Mouse (Mus musculus): ENCODE data around the gene Ros1.

DNA sequence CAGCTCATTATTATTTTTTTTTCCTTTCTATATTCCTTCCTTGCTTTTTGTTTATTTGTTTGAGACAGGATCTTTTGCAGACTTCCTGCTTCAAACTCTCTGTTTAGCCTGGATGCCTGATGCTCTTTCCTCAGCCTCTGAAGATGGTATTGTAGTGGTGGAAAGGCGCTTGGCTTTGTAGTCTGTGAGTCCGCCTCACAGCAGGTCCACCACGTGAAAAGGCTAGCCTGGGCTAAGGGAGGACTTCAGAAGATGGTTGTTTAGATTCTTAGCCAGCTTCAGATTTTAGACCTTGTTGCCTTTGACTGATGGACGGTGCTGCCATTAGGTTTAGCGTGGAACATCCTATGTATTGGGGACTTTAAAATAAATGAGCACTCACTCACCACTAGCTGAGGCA is 40.4 kb upstream of the Ros1 start:
- no peak for TF ChIP-seq ZC3H11A (IDR thresholded peaks at IDR 0.05; ENCODE audit: borderline replicate concordance, low read depth, low read length)
- no peak for TF ChIP-seq CHD2 (IDR thresholded peaks at IDR 0.05; ENCODE audit: low read depth, low read length)
- no peak for TF ChIP-seq HCFC1 (IDR thresholded peaks at IDR 0.05; ENCODE audit: borderline replicate concordance, insufficient read depth, low read length)

Measured in ES-E14 (cell line).